Comparison of ENCODE assay signal across 10 mouse cellular contexts in genomic region chr7:112228827-112229498, GRCm38 (mm10). TPM values are rescaled to one million over a fixed set of nuclear protein-coding genes. Genes with fewer than 3 reads are reported as not detected.
DNase-seq lines count a peak whose midpoint lies in the region; ATAC-seq and TF ChIP-seq lines count a peak whose summit lies in the region.
"Had no signal": no experiment of that assay in that cellular context is flagged by ENCODE, and none has a peak within 500 bp of the region (broad histone marks: within the 10 kb centered on the region; RNA-seq: fewer than 3 reads in every experiment).

No protein-coding gene starts in this region.

- H3K4me3 ChIP-seq in layer of hippocampus, adult 2 months, result peak overlapping the region; percentile 92
- no peak overlapping the region for H3K4me3 ChIP-seq in hindbrain, postnatal 0 days (ENCODE audit: low read length)
- H3K4me3 ChIP-seq in midbrain, embryonic 16.5 days (ENCODE audit: low read depth, low read length), result no peak overlapping the region
- H3K4me3 ChIP-seq: stomach, embryonic 15.5 days had no signal

- H3K36me3 ChIP-seq in hindbrain, postnatal 0 days (ENCODE audit: insufficient read depth, low read length), result no peaks in the 10 kb centered on the region
- H3K36me3 ChIP-seq in midbrain, embryonic 16.5 days (ENCODE audit: control insufficient read depth, insufficient read depth, low read length), result no peaks in the 10 kb centered on the region
- H3K36me3 ChIP-seq: stomach, embryonic 15.5 days had no signal

- no peaks in the 10 kb centered on the region for H3K9me3 ChIP-seq in hindbrain, postnatal 0 days (ENCODE audit: low read length)
- H3K9me3 ChIP-seq in midbrain, embryonic 16.5 days (replicated peaks; ENCODE audit: control insufficient read depth, low read length, poor library complexity, severe bottlenecking), result no peaks in the 10 kb centered on the region
- H3K9me3 ChIP-seq: stomach, embryonic 15.5 days had no signal

- WGBS in hindbrain, postnatal 0 days, result 55% methylated on average over 20 of the region's 20 CpGs
- WGBS in midbrain, embryonic 16.5 days, result 49% methylated on average over 20 of the region's 20 CpGs

- peak overlapping the region; percentile 92 for H3K27ac ChIP-seq in layer of hippocampus, adult 2 months
- H3K27ac ChIP-seq in hindbrain, postnatal 0 days, result no peak overlapping the region
- H3K27ac ChIP-seq in midbrain, embryonic 16.5 days (ENCODE audit: low read length), result no peak overlapping the region
- H3K27ac ChIP-seq: stomach, embryonic 15.5 days had no signal

- intact Hi-C loops in gastrocnemius, postnatal 14 days (cut with DNase I; ENCODE audit: low total_unique reads), result no loop called here

- H3K9ac ChIP-seq in hindbrain, postnatal 0 days (replicated peaks; ENCODE audit: low read length), result no peak overlapping the region
- H3K9ac ChIP-seq in midbrain, embryonic 16.5 days (ENCODE audit: low read depth, low read length), result 0 out of 2 replicates have a peak overlapping the region, but pooled peaks have one; percentile 7
- H3K9ac ChIP-seq: stomach, embryonic 15.5 days had no signal

- H3K4me2 ChIP-seq in hindbrain, postnatal 0 days (ENCODE audit: low read depth, low read length), result 0 out of 2 replicates have a peak overlapping the region, but pooled peaks have one; percentile 27
- 0 out of 2 replicates have a peak overlapping the region, but pooled peaks have one; percentile 8 for H3K4me2 ChIP-seq in midbrain, embryonic 16.5 days (ENCODE audit: low read length)
- H3K4me2 ChIP-seq: stomach, embryonic 15.5 days had no signal

- ATAC-seq in hindbrain, postnatal 0 days, result no peak
- no peak for ATAC-seq in midbrain, embryonic 16.5 days

- peak; percentile 60 for TF ChIP-seq CTCF in layer of hippocampus, adult 2 months (conservative IDR thresholded peaks at IDR 0.05)
- TF ChIP-seq CTCF in hindbrain, postnatal 0 days (IDR thresholded peaks at IDR 0.05; ENCODE audit: low read depth), result peak; percentile 42

- peaks cover 33% of the 10 kb centered on the region for H3K4me1 ChIP-seq in hindbrain, postnatal 0 days (ENCODE audit: insufficient read depth, low read length)
- peaks cover 14% of the 10 kb centered on the region for H3K4me1 ChIP-seq in midbrain, embryonic 16.5 days (ENCODE audit: control insufficient read depth, insufficient read depth, low read length)

- H3K27me3 ChIP-seq in hindbrain, postnatal 0 days (ENCODE audit: insufficient read depth, low read length), result 0 out of 2 replicates have a peak, but pooled peaks cover 3% of the 10 kb centered on the region
- peaks cover 26% of the 10 kb centered on the region for H3K27me3 ChIP-seq in midbrain, embryonic 16.5 days (ENCODE audit: control insufficient read depth, insufficient read depth, low read depth, low read length)
- H3K27me3 ChIP-seq: stomach, embryonic 15.5 days had no signal

- DNase-seq in layer of hippocampus, adult 2 months (ENCODE audit: low spot score in 2 of 2), result no peak
- DNase-seq in layer of hippocampus, adult 8-10 months (ENCODE audit: low spot score in 2 of 2), result no peak
- DNase-seq in gastrocnemius, postnatal 14 days, result peak; percentile 61
- DNase-seq in hindbrain, postnatal 0 days (ENCODE audit: low spot score), result peak; percentile 37
- DNase-seq in urinary bladder, postnatal 14 days (ENCODE audit: low spot score), result no peak
- no peak for DNase-seq in layer of hippocampus, postnatal 14 days (ENCODE audit: low spot score in 2 of 2)
- no peak for DNase-seq in right cerebral cortex, adult 2 months (ENCODE audit: low spot score in 2 of 2)
- DNase-seq: cerebellum, postnatal 14 days had no signal

RNA-seq across cellular contexts. Expression of gene Mical2, which starts 3.3 kb away (rescaled TPM):
- total RNA-seq in layer of hippocampus, adult 2 months (2021), result 100 to 1,000 TPM; 667 to 694 TPM
- 100 to 1,000 TPM; 538 to 639 (median 590) TPM for total RNA-seq in layer of hippocampus, adult 8-10 months (2022)
- total RNA-seq in gastrocnemius, postnatal 14 days (2021), result 100 to 1,000 TPM in 1 of 2 experiments, 10 to 100 TPM in 1; 86.4 to 106 TPM
- 12.8 and 16.5 TPM in 2 replicates for total RNA-seq in hindbrain, postnatal 0 days (2014; rRNA removed)
- polyA plus RNA-seq in hindbrain, postnatal 0 days (2015; fragmentation: Nextera tagmentation; extraction: Ambion mirVana), result 6.4 and 6.5 TPM in 2 replicates
- polyA plus RNA-seq in midbrain, embryonic 16.5 days (2015; fragmentation: Nextera tagmentation; extraction: Ambion mirVana), result 3.5 and 5.1 TPM in 2 replicates
- total RNA-seq in layer of hippocampus, postnatal 14 days (2021), result 100 to 1,000 TPM; 573 to 577 TPM

Comparison
In these comparisons a context has a peak if more than half of its experiments do, and no peak if none do; other contexts are left out.
1. DNase-seq: peak in gastrocnemius, postnatal 14 days (single experiment) and hindbrain, postnatal 0 days (single experiment); none in layer of hippocampus, adult 2 months (0 of 2), layer of hippocampus, adult 8-10 months (0 of 2), urinary bladder, postnatal 14 days (single experiment), layer of hippocampus, postnatal 14 days (0 of 2) and right cerebral cortex, adult 2 months (0 of 2).
2. RNA of gene Mical2, which starts 3.3 kb away (total RNA-seq): 667 to 694 TPM in layer of hippocampus, adult 2 months, 538 to 639 TPM in layer of hippocampus, adult 8-10 months and 573 to 577 TPM in layer of hippocampus, postnatal 14 days; 86.4 to 106 TPM in gastrocnemius, postnatal 14 days and 12.8 to 16.5 TPM in hindbrain, postnatal 0 days; every median in the first group is over 4 times any median in the second.